Mouse (Mus musculus) hindbrain, postnatal 0 days (tissue): ENCODE measurements around the gene Lrmda. TPM values are rescaled to one million over a fixed set of nuclear protein-coding genes. Genes with fewer than 3 reads are reported as not detected.
A peak's percentile ranks its signal among the peaks of the same experiment; 100 is the strongest.

Experiments
- ATAC-seq: fragments of 200-750 bp; cut with Nextera tagmentation; 2 replicates; pipeline ENCODE4 v1.8.0; 2017; ENCODE audit warnings: mild to moderate bottlenecking, moderate TSS enrichment, moderate library complexity
- DNase-seq: peaks from one replicate; pipeline ENCODE4 v3.0.0-alpha.2; 2015; ENCODE audit warnings: low spot score
- H3K27ac ChIP-seq: fragments of 300-500 bp; sonication (generic); 2 replicates; pipeline ENCODE4 v1.5.1; 2014; ENCODE audit warnings: mild to moderate bottlenecking
- H3K27me3 ChIP-seq: fragments of 300-500 bp; sonication (generic); 2 replicates; pipeline ENCODE4 v1.6.1; 2014; ENCODE audit warnings: low read length, mixed read lengths; ENCODE audit not compliant: insufficient read depth
- H3K36me3 ChIP-seq: fragments of 300-500 bp; sonication (generic); 2 replicates; pipeline ENCODE4 v1.6.1; 2014; ENCODE audit warnings: low read length, mixed read lengths; ENCODE audit not compliant: insufficient read depth
- H3K4me1 ChIP-seq: fragments of 300-500 bp; sonication (generic); 2 replicates; pipeline ENCODE4 v1.6.1; 2014; ENCODE audit warnings: antibody characterized with exemption, low read length, mixed read lengths; ENCODE audit not compliant: insufficient read depth
- H3K4me2 ChIP-seq: fragments of 300-500 bp; sonication (generic); 2 replicates; pipeline ENCODE4 v1.6.1; 2014; ENCODE audit warnings: low read depth, mild to moderate bottlenecking, low read length, moderate library complexity, mixed read lengths
- H3K4me3 ChIP-seq: fragments of 300-500 bp; sonication (generic); 2 replicates; pipeline ENCODE4 v1.5.1; 2014; ENCODE audit warnings: low read length
- H3K9ac ChIP-seq: fragments of 300-500 bp; sonication (generic); replicated peaks from 2 replicates; pipeline ENCODE4 v1.6.1; 2014; ENCODE audit warnings: mild to moderate bottlenecking, low read length, moderate library complexity, mixed read lengths
- H3K9me3 ChIP-seq: fragments of 300-500 bp; sonication (generic); 2 replicates; pipeline ENCODE4 v1.6.1; 2016; ENCODE audit warnings: low read length, mixed read lengths
- CTCF ChIP-seq: IDR thresholded peaks from 2 replicates; pipeline ENCODE4 v1.5.1; 2016; ENCODE audit warnings: antibody characterized with exemption, control low read depth, low read depth
- WGBS: fragments of 180-500 bp; shearing (Covaris S2); extraction: QIAGEN DNeasy Blood & Tissue Kit; methylation state at CpG from one replicate; pipeline ENCODE4 v1.1.7; 2014; 5-methylcytosine and 5-hydroxymethylcytosine counted together
- polyA plus RNA-seq: library from polyadenylated mRNA; unstranded; fragments of >200 nt; fragmentation: Nextera tagmentation; extraction: Ambion mirVana; gene quantifications from 2 replicates; pipeline ENCODE4 v1.2.1, GENCODE M21; 2015
- total RNA-seq: library from RNA; depleted of rRNA; stranded (reverse); fragments of >200 nt; gene quantifications from 2 replicates; pipeline ENCODE4 v1.2.3, GENCODE M21; 2014

Gene Lrmda
- total and polyA plus RNA-seq, 2 experiments from 2014 or later, result 0.21 to 0.53 TPM

- DNase-seq, result no peak
- TF ChIP-seq CTCF, result no peak
Measured at GRCm38 (mm10) chr14:22167285-22167684, 147.8 kb downstream of the Lrmda start.

DNA sequence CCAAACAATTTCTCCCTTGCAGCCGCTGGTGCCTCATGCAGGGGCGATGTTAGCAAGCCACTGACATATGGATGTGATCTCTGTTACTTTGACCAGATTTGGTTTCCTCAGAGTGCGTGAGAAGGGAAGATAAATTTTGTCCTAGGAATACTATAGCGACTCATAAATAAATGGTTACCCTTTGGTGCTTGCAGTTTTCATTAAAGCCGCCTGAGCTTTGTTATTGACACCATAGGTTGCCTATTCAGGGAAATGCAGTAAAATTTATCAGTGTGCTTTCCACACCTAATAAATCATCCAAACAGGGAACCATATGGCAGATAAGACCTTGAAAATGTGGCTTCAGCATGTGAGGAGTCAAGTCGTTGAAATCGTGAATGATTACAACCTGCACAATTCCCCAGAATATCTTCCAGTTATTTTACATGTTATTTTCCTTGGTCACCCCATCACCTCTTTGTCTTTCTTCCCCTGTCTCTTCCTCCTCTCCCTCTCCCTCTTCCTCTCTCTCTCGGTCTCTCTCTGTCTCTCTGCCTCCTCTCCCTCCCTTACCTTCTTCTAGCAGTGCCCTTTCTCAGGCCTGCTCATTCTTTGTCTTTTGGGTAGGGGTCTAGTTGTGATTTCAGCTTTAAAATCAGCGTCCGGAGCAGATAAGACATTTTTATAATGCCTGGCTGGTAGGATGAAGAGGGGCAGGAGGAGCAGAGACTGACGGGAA lies 148.7 kb downstream of the Lrmda start:
- Histone ChIP-seq H3K4me3 (no peak overlapping the region), H3K9ac (no peak overlapping the region), H3K27ac (0 out of 2 replicates have a peak overlapping the region, but pooled peaks have one; percentile 32), H3K4me1 (peaks cover 3% of the 10 kb centered on the region; the same call in 1 of the 2 replicates), H3K27me3 (no peaks in the 10 kb centered on the region), H3K9me3 (no peaks in the 10 kb centered on the region), H3K4me2 (0 out of 2 replicates have a peak overlapping the region, but pooled peaks have one; percentile 16), H3K36me3 (no peaks in the 10 kb centered on the region)
- TF ChIP-seq CTCF, result no peak
- 42% methylated on average over 11 of the region's 11 CpGs for WGBS
- DNase-seq (no peak), ATAC-seq (no peak)

More at GRCm38 (mm10) chr14:22167285-22167684, 147.8 kb downstream of the Lrmda start:
- 55% methylated on average over 7 of the region's 7 CpGs for WGBS
- Histone ChIP-seq H3K4me1 (peaks cover 3% of the 10 kb centered on the region; the same call in 1 of the 2 replicates), H3K4me2 (no peak overlapping the region), H3K27ac (no peak overlapping the region), H3K9me3 (no peaks in the 10 kb centered on the region), H3K36me3 (no peaks in the 10 kb centered on the region), H3K9ac (no peak overlapping the region), H3K4me3 (no peak overlapping the region), H3K27me3 (no peaks in the 10 kb centered on the region)
- no peak for ATAC-seq

- DNase-seq (no peak), ATAC-seq (no peak)
- H3K4me3 ChIP-seq, result no peak overlapping the region
- no peak for TF ChIP-seq CTCF
- H3K27me3 ChIP-seq, result no peaks in the 10 kb centered on the region
- H3K4me2 ChIP-seq, result 0 out of 2 replicates have a peak overlapping the region, but pooled peaks have one; percentile 16
- H3K4me1 ChIP-seq, result peaks cover 3% of the 10 kb centered on the region; the same call in 1 of the 2 replicates
- 0 out of 2 replicates have a peak overlapping the region, but pooled peaks have one; percentile 32 for H3K27ac ChIP-seq
- no peaks in the 10 kb centered on the region for H3K9me3 ChIP-seq
- no peaks in the 10 kb centered on the region for H3K36me3 ChIP-seq
- WGBS, result 36% methylated on average over 14 of the region's 14 CpGs
- H3K9ac ChIP-seq, result no peak overlapping the region
Measured at GRCm38 (mm10) chr14:22168795-22169568, 149.5 kb downstream of the Lrmda start.

- H3K4me1 ChIP-seq, result no peaks in the 10 kb centered on the region
- ATAC-seq (no peak), DNase-seq (no peak)
- no peaks in the 10 kb centered on the region for H3K36me3 ChIP-seq
- TF ChIP-seq CTCF, result 0 out of 2 replicates have a peak, but pooled peaks have one; percentile 6
- H3K27me3 ChIP-seq, result no peaks in the 10 kb centered on the region
- 72% methylated on average over 9 of the region's 9 CpGs for WGBS
- H3K9ac ChIP-seq, result no peak overlapping the region
- no peaks in the 10 kb centered on the region for H3K9me3 ChIP-seq
- no peak overlapping the region for H3K4me3 ChIP-seq
- no peak overlapping the region for H3K27ac ChIP-seq
- no peak overlapping the region for H3K4me2 ChIP-seq
Measured at GRCm38 (mm10) chr14:22174757-22175156, 155.2 kb downstream of the Lrmda start.

GRCm38 (mm10) chr14:22179761-22180160 lies 160.2 kb downstream of the Lrmda start:
- Histone ChIP-seq H3K9me3 (no peaks in the 10 kb centered on the region), H3K4me3 (no peak overlapping the region), H3K27me3 (no peaks in the 10 kb centered on the region), H3K27ac (no peak overlapping the region), H3K9ac (no peak overlapping the region), H3K36me3 (no peaks in the 10 kb centered on the region), H3K4me2 (no peak overlapping the region), H3K4me1 (no peaks in the 10 kb centered on the region)
- WGBS, result 77% methylated on average over 2 of the region's 2 CpGs
- TF ChIP-seq CTCF, result 0 out of 2 replicates have a peak, but pooled peaks have one; percentile 4
- DNase-seq, result no peak
- ATAC-seq, result no peak

- Histone ChIP-seq H3K4me1 (no peaks in the 10 kb centered on the region), H3K4me2 (no peak overlapping the region), H3K9me3 (no peaks in the 10 kb centered on the region), H3K36me3 (no peaks in the 10 kb centered on the region), H3K27me3 (no peaks in the 10 kb centered on the region), H3K4me3 (no peak overlapping the region), H3K9ac (no peak overlapping the region), H3K27ac (no peak overlapping the region)
- no peak for ATAC-seq
- TF ChIP-seq CTCF, result no peak
- 95% methylated on average over 4 of the region's 6 CpGs for WGBS
- DNase-seq, result no peak
Measured at GRCm38 (mm10) chr14:22181508-22181907, 162.0 kb downstream of the Lrmda start.
